Mouse (Mus musculus) kidney, adult 8-10 months (tissue): ENCODE results near the gene Herc3.
A peak's percentile ranks its signal among the peaks of the same experiment; 100 is the strongest.
"Not testable (repeated sequence)": the region's sequence is repeated elsewhere in the genome, so short reads cannot be mapped to it uniquely, and the experiment has no call there.

ENCODE experiments used
- DNase-seq, 2 experiments: peaks; one replicate each; pipeline ENCODE4 v3.0.0; 2022

Gene Herc3

DNA sequence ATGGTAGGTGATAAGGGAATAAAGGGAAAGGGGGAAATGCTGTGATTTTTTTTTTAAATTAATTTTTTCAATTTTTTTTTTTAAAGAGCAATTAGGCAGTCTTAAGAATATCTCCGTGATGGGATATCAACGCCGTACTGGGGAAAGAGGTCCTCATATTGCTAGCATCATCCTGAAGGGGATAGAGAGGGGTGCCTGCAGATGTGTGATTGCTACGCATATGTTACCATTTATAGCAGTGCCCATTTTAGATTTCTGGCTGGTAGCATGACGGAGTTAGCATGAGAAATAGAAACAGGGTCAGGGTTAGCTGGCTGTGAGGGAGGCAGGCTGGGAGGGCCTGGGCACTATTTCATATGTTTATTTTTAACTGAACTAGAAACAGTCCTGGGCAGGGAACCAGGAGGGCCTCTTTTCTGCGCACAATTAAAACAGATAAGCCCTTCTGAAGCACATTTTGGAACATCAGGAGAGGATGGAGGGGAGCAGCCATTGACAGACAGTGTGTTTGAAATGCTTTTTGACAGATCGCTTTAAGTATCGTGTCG lies 31.3 kb downstream of the Herc3 start:
- no peak for DNase-seq

DNA sequence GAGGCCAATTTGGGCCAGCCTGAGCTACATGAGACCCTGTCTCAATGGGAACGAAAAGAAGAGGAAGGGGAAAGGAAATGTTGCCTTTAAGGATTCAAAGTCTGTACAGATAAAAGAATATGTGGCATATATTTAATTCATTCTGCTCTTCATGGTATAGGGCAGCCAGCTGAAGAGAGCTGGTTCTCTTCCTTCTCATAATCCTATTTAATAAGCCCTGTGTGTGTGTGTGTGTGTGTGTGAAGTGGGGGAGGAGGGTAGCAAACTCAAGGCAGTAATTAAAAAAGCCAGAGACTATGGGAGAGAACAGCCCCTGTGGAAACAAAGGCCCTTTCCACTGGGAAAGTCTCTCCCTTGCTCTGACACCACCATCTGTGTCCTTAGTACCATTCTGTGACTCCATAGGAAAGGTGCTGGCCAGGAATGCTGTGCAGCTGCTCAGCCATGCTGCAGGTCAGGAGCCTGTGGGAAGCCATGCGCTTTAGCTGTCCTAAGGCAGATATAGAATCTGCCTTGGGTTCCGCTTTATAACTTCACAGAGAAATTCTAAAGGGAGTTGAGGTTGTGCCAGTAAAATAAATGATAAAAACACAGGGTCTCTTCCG lies 32.5 kb downstream of the Herc3 start:
- no peak for DNase-seq

DNA sequence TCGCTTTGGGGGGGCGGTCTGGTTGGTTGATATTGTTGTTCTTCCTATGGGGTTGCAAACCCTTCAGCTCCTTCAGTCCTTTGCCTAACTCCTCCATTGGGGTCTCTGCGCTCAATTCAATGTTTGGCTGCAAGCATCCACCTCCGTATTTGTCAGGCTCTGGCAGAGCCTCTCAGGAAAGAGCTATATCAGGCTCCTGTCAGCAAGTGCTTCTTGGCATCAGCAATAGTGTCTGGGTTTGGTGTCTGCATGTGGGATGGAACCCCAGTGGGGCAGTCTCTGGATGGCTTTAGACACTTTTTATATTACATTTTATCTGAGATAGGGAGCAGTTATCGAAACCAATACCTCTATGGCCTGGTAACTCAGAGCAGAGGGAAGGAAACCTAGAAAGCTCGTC lies 36.6 kb downstream of the Herc3 start:
- DNase-seq = not testable (repeated sequence)

DNA sequence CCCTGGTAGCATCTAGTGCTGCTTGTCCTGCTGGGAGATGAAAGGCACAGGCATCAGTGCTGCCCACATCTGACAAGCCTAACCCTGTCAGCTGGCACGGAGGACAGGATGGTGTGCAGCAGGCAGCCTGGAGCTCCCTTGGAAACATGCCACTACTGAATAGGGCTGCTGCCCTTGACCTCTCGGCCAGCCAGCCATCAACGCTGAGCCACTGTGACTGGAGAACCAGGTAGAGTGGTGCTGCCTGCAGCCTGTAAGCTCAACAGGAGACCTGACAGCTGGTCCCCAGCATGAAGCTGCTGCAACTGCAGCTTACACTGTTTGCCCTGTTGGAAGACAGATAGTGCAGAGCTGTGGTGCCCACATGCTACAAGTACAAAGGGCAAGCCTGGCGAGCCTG lies 48.3 kb downstream of the Herc3 start:
- peak; percentile 10 to 35 for DNase-seq

DNA sequence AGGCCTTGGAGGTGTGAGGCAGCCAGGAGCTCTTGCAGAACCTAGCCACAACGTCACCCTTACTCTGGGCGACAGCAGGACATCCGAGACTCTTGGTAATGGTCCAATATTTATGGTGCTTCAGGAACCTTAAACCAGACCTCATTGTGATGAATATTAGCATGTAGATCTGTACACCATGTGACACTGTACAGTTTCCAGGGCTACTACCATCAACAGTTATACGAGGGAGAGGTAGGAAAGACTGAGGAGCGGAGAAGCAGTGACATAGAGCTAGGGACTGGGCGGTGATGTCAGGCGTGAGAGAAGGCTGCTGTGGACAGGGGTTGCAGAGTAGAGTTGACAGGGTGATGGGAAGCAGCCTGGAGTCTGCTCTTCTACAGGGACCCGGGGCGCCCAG lies 48.7 kb downstream of the Herc3 start:
- DNase-seq = no peak

DNA sequence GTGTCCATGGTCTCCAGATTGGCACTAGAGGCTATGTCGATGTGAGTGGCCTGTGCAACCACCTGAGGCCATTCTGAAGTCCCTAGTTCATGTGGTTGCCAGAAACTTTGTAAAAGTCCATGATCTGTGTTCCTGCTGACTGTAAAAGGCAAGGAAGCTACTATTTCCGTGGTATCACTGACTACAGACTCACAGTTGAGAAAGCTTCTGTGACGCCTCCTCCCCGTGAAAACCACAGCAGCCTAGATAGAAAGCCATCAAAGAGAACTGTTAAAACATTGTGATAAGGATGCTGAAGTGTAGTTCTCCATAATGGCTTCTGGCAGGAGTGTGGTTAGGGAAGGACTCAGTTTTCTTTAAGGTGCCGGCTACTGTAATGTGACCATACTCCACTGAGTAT lies 49.6 kb downstream of the Herc3 start:
- no peak for DNase-seq

DNA sequence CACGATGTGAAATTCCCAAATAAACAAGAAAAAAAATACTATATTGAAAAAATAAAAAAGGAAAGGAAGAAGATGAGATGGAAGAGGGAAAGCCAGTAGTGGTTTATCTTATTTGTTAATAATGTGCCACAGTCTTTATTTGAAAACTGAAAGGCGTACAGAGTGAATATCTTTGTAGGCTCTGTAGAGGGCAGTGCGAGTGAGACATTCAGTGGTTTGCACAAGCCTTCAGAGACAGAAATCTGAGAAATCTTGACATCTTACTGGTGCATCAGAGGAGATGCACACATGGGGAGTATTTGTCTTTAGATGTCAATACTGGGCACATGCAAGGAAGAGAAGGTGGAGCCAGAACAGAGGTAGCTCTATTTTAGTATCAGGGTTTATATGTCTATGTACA lies 50.1 kb downstream of the Herc3 start:
- DNase-seq = no peak

DNA sequence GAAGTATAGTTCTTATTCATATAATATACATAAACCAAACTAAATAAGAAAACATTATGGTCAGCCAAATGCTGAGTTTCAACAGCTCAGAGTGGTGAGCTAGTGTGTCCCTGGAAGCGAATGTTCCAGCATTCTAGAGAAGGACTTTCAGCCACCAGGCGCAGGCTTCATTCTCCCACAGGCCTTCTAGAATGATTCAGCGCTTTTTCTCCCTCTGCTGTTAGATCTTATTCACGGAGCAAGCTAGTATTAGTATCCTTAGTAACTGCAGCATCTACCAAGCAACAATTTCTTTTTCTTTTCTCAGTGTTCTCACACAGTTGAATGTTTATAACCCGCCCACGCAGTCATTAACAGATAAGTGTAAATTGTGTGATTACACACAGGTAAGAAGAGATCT lies 51.0 kb downstream of the Herc3 start:
- DNase-seq = no peak

DNA sequence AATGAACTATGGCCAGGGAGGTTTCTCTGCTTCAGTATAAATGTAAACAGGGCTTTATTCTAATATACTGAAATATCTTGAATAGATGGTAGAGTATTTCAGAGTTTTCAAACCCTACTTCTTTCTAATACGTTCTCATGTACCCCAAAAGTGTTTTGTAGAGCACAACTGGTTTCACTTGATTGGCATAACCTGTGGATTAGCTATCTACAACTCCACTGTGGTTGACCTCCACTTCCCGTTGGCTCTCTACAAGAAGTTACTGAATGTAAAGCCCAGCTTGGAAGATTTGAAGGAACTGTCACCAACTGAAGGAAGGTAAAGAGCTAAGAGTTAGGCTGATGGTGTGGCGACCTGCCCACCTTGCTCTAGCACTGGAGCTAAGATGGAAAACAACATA lies 58.7 kb downstream of the Herc3 start:
- no peak for DNase-seq

DNA sequence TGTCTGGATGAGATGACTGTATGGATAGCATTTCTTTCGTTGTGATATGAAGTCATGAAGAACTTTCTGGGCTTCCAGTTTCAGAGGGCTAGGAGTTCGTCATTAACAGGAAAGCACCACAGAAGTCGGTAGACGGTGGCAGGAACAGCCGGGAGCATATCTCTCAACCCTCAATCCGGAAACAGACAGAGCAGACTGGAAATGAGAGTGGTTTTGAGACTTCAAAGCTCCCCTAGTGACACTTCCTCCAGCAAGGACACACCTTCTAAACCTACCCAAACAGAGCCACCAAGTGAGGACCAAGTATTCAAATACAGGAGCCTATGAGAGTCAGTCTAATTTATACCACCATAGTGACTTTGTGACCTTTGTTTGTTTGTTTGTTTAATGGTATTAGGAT lies 62.0 kb downstream of the Herc3 start:
- DNase-seq = no peak

DNA sequence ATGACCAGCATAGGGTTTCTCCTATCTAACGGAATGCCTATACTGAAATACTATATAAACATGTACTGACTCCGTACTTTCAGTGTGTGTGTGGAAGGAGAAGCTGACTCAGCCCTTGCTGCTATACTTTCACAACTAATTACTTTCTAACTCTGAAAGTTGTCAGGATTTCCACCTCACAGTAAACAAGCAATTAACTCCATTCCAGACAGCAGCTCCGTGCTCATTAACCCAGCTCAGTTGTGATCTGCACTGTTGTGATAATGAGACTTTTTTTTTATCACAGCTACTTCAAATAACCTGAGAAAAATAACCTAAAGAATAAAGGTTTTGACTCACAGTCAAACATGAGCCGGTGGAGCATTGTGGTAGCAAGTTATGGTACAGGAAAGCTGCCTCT lies 63.7 kb downstream of the Herc3 start:
- no peak for DNase-seq

DNA sequence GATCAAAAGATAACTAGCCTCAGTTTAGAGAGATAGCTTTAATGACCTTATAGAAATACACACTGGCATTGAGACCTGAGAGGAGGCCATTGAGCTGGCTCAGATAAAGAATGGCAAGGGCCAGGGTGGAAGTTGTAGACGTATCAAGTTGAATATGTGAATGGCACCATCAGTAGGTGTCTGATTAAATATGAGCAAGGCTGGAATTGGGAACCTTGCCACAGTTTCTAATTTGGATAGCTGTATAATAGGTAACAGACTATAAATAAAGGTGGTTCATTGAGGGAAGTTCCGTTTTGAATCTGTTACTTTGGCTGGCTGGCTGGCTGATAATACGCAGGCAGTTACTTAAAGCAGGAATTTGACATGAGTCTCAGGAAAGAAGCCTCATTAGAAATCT lies 65.4 kb downstream of the Herc3 start:
- no peak for DNase-seq

DNA sequence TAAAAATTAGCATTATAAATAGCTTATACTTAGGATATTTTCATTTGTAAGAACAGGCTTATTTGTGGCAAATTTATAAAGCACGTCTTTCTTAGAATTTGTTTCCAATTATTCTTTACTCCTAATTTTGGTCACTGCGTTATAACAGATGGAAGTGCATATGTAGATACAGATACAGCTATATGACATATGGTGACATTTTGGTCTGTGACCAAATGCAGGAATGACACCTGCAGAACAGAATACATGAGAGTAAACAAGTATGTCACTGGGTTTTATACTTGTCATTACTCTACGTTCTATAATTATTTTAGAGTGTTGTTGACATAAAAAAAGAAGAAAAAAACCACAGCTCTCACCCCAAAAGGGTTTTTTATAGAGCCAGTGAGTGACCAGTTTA lies 67.8 kb downstream of the Herc3 start:
- DNase-seq = no peak

DNA sequence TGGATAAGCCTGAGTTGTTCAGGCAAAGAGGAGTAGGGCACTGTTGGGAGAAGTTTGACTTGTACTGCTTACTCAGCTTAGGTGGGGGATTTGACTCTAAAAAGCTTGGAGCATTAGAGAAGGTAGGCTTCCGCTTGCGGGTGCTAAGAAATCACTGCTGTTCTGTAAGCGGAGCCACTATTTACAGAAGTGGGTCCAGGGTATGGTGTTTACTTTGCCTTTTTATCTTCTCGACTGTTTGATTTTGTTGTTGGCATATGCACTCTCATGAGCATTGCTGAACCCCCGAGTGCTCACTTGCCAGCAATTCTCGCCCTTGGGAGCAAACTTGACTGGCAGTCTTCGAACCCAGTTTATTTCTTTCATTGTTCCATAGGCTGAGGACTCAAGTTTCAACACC lies 69.3 kb downstream of the Herc3 start:
- no peak for DNase-seq

DNA sequence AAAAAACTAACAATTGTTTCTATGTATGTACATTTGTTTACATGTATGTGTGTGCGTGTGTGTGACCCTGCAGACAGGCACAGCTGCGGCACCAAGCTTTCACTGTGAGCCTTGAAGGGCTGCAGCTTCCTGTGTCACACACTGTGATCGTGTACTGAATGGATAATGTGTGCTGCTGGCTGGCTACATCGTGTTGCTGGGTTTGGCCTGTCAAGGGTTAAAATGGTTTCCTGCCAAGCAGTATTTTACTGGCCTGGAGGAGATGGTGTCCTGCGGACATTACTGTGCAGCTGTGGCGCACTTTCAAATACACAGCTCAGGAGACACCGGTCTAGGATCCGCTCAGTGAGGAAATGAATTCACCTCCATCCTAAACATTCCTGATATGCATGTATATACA lies 71.9 kb downstream of the Herc3 start:
- DNase-seq = no peak

DNA sequence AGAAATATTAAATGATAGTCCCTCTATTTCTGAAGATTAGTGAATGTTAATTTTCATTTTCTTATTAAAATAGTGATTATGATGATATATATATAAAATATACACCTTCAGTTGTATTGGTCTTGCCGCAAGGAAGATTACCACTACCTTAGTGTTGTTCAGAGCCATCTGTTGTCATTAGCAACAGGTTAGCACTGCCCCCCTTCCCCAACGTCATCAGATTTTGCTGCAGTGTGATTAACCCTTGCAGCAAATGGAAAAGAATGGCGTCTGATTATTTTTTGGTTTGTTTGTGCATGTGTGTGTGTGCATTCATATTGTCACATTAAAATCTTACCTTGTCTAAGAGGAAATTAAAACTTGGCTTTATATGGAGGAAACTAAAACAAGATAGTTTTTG lies 73.3 kb downstream of the Herc3 start:
- no peak for DNase-seq

DNA sequence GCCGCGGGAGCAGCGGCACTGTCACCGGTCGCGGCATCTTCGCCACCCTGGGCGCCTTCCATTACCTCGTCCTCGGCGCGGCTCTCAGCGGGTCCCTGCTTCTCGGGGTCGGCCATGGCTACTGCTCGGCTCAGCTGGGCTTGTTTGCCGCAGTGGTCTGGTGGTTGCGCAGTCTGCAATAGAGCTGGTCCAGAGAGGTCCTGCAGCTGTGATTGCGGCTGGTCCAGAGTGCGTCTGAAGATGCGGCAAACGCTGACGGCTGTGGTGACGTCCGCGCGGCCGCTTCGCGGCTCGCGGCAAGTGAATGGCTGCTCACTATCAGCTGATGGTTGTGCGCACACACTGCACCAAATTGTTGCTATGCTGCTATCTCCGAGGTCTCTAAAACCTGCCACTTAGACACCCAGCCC lies 75.6 kb downstream of the Herc3 start, which contains the start of gene Nap1l5:
Gene Nap1l5 (minus strand): TSS at position 225 of the 410 bp plus-strand sequence.
- no peak for DNase-seq

DNA sequence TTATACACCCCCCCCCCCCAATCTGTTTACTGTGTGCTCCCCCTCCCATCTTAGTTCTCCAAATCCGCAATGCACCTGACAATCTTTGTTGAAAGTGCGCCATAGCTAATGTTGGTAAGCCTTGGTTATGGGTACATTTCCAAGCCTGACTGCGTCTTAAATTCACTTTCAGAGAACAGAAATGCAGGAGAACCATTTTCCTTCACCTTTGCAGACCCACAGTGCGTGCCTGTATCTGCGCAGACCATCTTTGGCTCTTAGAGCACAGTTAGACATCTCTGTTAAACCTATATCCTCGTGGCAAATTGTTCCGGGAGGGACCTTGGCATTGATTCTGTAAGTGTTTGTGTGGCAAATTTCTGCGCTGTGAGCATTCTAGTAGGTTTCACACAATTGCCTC lies 76.1 kb downstream of the Herc3 start:
- DNase-seq = no peak

DNA sequence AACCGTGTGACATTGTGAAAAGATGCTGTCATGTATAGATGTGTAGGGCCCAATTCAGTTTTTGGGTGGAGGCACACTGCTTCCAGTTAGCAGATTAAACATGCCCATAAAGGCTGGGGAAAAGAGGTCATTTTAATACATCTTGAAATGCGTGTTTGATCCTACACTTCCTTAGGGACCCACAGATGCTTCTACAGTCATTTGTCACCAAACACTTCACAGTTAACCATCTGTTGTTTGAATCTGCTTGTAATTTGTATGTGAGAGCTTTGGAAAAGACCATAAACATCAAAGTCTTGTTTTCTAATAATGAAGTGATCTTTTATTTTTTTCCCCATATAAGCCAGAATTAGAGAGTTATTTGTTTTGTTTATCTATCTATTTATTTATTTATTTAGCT lies 76.5 kb downstream of the Herc3 start:
- DNase-seq = no peak

DNA sequence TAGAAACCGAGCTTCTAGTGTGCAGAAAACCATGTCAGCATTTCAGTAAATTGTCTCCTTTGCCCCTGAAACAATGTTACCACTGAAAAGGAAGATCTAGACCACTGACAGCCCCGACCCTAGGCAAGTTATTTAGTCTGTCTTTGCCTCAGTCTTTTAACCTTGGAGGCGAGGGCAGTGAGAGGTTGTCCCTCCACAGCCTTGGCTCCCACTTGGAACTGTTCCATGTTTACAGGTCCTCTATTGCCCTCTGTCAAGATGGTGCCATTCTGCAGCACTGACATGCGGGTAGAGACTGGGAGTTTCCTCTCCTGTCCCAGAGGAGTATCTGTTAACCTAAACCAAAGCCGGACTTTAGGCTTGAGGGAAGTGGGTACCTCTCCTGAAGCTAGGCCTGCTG lies 81.6 kb downstream of the Herc3 start:
- no peak for DNase-seq

DNA sequence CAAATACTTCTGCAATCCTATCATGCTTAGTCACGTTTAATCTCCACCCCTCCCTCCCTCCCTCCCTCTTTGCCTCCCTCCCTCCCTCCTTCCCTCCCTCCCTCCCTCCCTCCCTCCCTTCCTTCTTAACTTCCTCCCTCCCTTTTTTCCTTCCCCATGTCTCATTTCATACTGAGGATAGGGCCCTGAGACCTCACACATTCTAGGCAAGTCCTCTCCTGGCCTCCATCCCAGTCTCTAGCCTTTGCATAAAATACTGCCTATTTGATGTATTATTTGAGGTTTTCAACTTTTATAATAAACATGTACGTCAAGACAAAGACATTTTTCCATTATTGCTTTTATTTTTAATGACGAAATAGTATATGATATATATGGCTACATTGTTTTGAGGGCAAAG lies 82.3 kb downstream of the Herc3 start:
- DNase-seq = no peak

DNA sequence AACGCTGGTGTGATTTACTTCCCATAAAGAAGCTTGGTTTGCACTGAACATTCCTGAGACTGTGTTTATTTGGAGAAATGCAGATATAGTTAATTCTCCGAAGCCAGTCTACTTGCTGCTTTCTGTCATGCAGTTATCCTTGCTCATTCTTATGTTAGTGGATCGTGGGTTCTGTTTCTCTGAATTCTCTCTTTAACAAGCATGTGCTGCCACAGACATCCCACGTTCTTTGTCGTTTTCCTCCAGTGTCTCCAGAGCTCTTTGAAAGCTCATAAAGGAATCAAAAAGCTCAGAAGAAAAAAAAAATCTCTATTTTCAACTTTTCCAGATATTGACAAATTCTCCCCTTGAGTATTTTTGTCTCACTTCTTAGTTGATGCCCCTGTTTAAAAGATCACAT lies 82.7 kb downstream of the Herc3 start:
- no peak for DNase-seq

DNA sequence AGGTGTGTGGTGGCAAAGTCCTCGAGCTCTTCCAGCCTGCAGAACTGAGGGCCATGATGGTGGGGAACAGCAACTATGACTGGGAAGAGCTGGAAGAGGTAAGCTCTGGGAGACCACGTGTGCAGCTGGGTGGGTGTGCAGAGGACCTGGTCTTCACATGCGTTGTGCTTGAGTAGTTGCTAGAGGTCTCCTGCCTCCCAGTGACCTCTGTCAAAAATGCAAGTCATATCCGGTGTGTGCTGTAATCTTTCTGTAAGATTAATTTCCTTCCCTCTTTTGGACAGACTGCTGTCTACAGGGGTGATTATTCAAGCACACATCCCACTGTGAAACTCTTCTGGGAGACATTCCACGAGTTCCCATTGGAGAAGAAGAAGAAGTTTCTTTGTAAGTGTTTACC lies 85.2 kb downstream of the Herc3 start:
- no peak for DNase-seq

DNA sequence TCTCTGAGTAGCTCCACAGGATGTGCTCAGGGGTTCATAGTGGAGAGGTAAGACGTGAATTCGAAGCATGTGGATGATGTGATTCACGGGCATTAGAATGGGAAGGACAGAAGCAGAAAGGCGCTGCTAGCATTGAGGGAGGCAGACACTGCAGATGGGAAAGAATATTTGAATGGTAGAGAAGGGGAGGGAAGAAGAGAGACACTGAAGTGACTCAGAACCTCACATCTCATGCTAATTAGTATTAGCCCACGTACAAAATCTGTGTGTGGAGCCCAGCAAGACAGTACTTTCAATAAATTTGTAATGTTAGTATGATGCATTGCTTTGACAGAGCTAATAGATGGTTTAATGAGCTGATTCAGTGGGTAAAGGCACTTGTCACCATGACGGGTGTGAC lies 89.5 kb downstream of the Herc3 start:
- DNase-seq = no peak

DNA sequence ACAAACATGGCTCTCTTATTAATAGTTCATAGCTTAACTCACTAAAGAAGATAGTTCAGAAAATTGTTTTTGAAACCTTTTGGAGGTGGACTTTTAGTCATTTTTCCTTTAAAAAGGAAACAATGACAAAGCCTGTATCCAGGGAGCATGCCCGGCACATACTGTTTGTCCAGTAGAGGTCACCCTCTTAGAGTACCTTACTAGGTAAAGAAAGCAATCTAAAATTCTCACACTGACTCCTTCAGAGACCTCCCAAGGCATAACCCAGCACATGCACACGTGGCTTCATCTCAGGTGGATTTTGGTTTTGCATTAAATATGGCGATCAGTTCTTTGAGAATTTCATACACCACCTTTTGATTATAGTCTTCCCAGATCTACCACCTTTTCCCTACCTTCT lies 90.4 kb downstream of the Herc3 start:
- no peak for DNase-seq

DNA sequence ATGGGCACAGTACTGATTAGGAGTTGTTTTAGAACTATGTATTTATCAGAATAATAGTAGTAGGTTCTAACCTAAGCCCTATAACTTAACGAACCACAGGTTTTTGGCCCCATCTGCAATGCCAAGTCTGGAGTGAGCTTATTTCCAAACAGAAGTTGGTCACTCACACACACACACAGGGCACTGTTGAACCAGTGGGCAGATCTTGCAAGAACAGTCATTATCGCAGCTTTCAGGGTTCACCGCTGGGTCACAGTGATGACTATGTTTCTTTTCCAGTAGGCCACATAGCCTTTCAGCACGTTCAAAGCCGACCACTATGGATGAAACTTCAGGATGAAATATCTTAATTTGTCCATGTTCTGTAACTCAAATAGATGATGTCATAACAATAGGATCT lies 91.2 kb downstream of the Herc3 start:
- DNase-seq = no peak
